Mouse (Mus musculus) kidney, embryonic 14.5 days (tissue): ENCODE measurements around the gene Zfp830. TPM values are rescaled to one million over a fixed set of nuclear protein-coding genes. Genes with fewer than 3 reads are reported as not detected.

Experiments used
- ATAC-seq: fragments of 200-750 bp; cut with Nextera tagmentation; 2 replicates; pipeline ENCODE4 v1.8.0; 2017; ENCODE audit warnings: moderate number of reproducible peaks, mild to moderate bottlenecking, moderate TSS enrichment, moderate library complexity; ENCODE audit not compliant: low FRiP score, low TSS enrichment
- H3K27ac ChIP-seq: fragments of 300-500 bp; sonication (generic); 2 replicates; pipeline ENCODE4 v1.5.1; 2014; ENCODE audit warnings: low read depth, mild to moderate bottlenecking, low read length, moderate library complexity, mixed read lengths
- H3K27me3 ChIP-seq: fragments of 300-500 bp; sonication (generic); 2 replicates; pipeline ENCODE4 v1.6.1; 2014; ENCODE audit warnings: mild to moderate bottlenecking, low read length; ENCODE audit not compliant: control insufficient read depth, insufficient read depth
- H3K36me3 ChIP-seq: fragments of 300-500 bp; sonication (generic); 2 replicates; pipeline ENCODE4 v1.6.1; 2014; ENCODE audit warnings: low read length, mixed read lengths; ENCODE audit not compliant: control insufficient read depth, insufficient read depth
- H3K4me1 ChIP-seq: fragments of 300-500 bp; sonication (generic); 2 replicates; pipeline ENCODE4 v1.6.1; 2014; ENCODE audit warnings: low read length, mixed read lengths; ENCODE audit not compliant: control insufficient read depth, insufficient read depth
- H3K4me2 ChIP-seq: fragments of 300-500 bp; sonication (generic); replicated peaks from 2 replicates; pipeline ENCODE4 v1.6.1; 2014; ENCODE audit warnings: low read depth, mild to moderate bottlenecking, low read length
- H3K4me3 ChIP-seq: fragments of 300-500 bp; sonication (generic); 2 replicates; pipeline ENCODE4 v1.5.1; 2014; ENCODE audit warnings: mild to moderate bottlenecking, low read length
- H3K9ac ChIP-seq: fragments of 300-500 bp; sonication (generic); 2 replicates; pipeline ENCODE4 v1.6.1; 2014; ENCODE audit warnings: low read depth, mild to moderate bottlenecking, low read length, moderate library complexity
- H3K9me3 ChIP-seq: fragments of 300-500 bp; sonication (generic); 2 replicates; pipeline ENCODE4 v1.6.1; 2016; ENCODE audit warnings: low read length; ENCODE audit not compliant: control insufficient read depth
- WGBS: fragments of 180-500 bp; shearing (Covaris S2); extraction: QIAGEN DNeasy Blood & Tissue Kit; methylation state at CpG from one replicate; pipeline ENCODE4 v1.1.7; 2014; 5-methylcytosine and 5-hydroxymethylcytosine counted together
- polyA plus RNA-seq: library from polyadenylated mRNA; unstranded; fragments of >200 nt; fragmentation: Nextera tagmentation; extraction: Ambion mirVana; gene quantifications from 2 replicates; pipeline ENCODE4 v1.2.1, GENCODE M21; 2014

Zfp830 gene
- polyA plus RNA-seq, 1 experiment from 2014 or later: 38.3 TPM

- Histone ChIP-seq H3K4me1 (peaks cover under 1% of the 10 kb centered on the region; the same call in 1 of the 2 replicates), H3K4me2 (no peak overlapping the region), H3K9ac (no peak overlapping the region), H3K9me3 (no peaks in the 10 kb centered on the region), H3K36me3 (peaks cover 22% of the 10 kb centered on the region), H3K4me3 (no peak overlapping the region), H3K27ac (no peak overlapping the region), H3K27me3 (no peaks in the 10 kb centered on the region)
- no peak for ATAC-seq
- WGBS: 83% methylated on average over 3 of the region's 3 CpGs
Observed at GRCm38 (mm10) chr11:82807370-82807769, 43.2 kb downstream of the Zfp830 start.

DNA sequence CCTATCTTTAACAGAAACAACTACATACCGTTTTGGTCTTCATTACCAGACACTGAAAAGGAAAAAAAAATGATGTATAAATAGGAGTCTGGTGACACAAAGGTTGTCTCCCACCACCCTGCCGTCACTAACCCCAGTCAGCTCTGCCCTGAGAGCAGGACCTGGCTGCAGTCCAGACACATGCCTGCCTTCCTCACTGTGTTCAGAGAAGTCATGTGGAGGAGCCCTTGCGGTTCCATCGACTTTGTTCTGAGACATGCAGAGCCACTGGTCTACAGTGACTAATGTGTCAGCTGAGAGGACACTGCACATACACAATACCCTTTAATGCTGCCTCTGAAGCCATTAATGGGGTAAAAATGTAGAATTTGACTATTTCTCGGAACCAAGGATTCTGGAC is 44.3 kb downstream of the Zfp830 start:
- H3K9ac ChIP-seq: no peak overlapping the region
- peaks cover 12% of the 10 kb centered on the region for H3K4me1 ChIP-seq
- no peak overlapping the region for H3K4me2 ChIP-seq
- WGBS: 76% methylated on average over 5 of the region's 5 CpGs
- ATAC-seq: no peak
- peaks cover 11% of the 10 kb centered on the region for H3K36me3 ChIP-seq
- no peaks in the 10 kb centered on the region for H3K27me3 ChIP-seq
- no peaks in the 10 kb centered on the region for H3K9me3 ChIP-seq
- H3K4me3 ChIP-seq: no peak overlapping the region
- H3K27ac ChIP-seq: no peak overlapping the region

Other genes starting within 250 kb of the Zfp830 start
- gene Cct6b, start within 50 bp of the Zfp830 start, polyA plus RNA-seq: 0.21 and 0.31 TPM in 2 replicates
- gene Lig3, start 16.8 kb downstream of the Zfp830 start, polyA plus RNA-seq: 21.9 and 40.4 TPM in 2 replicates
- 13.1 and 23.5 TPM in 2 replicates for gene Rffl, start 106.9 kb downstream of the Zfp830 start, polyA plus RNA-seq
- gene Rad51d, start 126.3 kb downstream of the Zfp830 start, polyA plus RNA-seq: 8.8 and 11.5 TPM in 2 replicates
- gene Fndc8, start 127.8 kb downstream of the Zfp830 start, polyA plus RNA-seq: 0.19 and 0.23 TPM in 2 replicates
- gene Nle1, start 144.1 kb downstream of the Zfp830 start, polyA plus RNA-seq: 32.2 and 33.7 TPM in 2 replicates
- 2.4 and 2.5 TPM in 2 replicates for gene Unc45b, start 146.2 kb downstream of the Zfp830 start, polyA plus RNA-seq
- 6.0 and 8.0 TPM in 2 replicates for gene Slfn5, start 187.0 kb downstream of the Zfp830 start, polyA plus RNA-seq
- gene Slfn9, start 227.5 kb downstream of the Zfp830 start, polyA plus RNA-seq: 11.6 and 18.6 TPM in 2 replicates